Mouse (Mus musculus) stomach, postnatal 0 days (tissue): ENCODE measurements at regions not wholly inside any gene's neighbourhood (a gene's known extent, or its start where the extent isn't known, plus 50 kb on each side); places are given as distances from the start of the nearest gene placed in this dataset.

Source experiments
- CTCF ChIP-seq: IDR thresholded peaks from 2 replicates; pipeline ENCODE4 v1.5.1; 2016; ENCODE audit warnings: antibody characterized with exemption, low read depth, mild to moderate bottlenecking, moderate library complexity
- EP300 ChIP-seq: optimal IDR thresholded peaks from 2 replicates; pipeline ENCODE3; 2016; ENCODE audit warnings: antibody characterized with exemption

DNA sequence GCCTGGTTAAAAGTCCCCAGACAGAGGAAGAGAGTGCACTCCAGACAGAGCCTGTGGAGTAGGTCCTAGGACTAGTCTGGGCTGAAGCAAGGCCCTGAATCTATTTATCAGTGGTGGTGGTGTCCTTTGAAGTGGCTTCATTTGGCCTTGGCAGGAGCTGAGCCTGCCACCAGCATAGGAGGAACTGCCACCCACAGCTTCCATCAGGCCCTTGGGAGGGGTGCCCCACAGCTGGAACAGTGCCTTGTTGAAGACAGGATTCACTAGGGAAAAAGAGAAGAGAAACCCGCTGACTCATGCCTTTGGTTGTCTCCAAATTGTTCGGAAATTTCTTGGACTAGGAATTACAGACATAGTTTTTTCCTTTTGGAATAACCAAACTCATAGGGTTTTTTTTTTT is 574.6 kb downstream of the Gsdmc2 start:
- TF ChIP-seq CTCF (no peak), EP300 (no peak)
